Mouse (Mus musculus) hindbrain, embryonic 11.5 days (tissue): Measurements from ENCODE around the gene Chst8. TPM values are rescaled to one million over a fixed set of nuclear protein-coding genes. Genes with fewer than 3 reads are reported as not detected.

ENCODE experiments used
- ATAC-seq: fragments of 200-750 bp; cut with Nextera tagmentation; 2 replicates; pipeline ENCODE4 v1.8.0; 2017; ENCODE audit warnings: mild to moderate bottlenecking, moderate TSS enrichment, moderate library complexity; ENCODE audit not compliant: low FRiP score
- DNase-seq: peaks from one replicate; pipeline ENCODE4 v3.0.0-alpha.2; 2015; ENCODE audit warnings: low spot score
- H3K27ac ChIP-seq: fragments of 300-500 bp; sonication (generic); 2 replicates; pipeline ENCODE4 v1.5.1; 2014; ENCODE audit warnings: mild to moderate bottlenecking, low read depth, low read length
- H3K27me3 ChIP-seq: fragments of 300-500 bp; sonication (generic); 2 replicates; pipeline ENCODE4 v1.6.1; 2014; ENCODE audit warnings: mild to moderate bottlenecking, low read length, moderate library complexity, mixed read lengths; ENCODE audit not compliant: control insufficient read depth, insufficient read depth
- H3K36me3 ChIP-seq: fragments of 300-500 bp; sonication (generic); 2 replicates; pipeline ENCODE4 v1.6.1; 2014; ENCODE audit warnings: mild to moderate bottlenecking, low read length, moderate library complexity, mixed read lengths; ENCODE audit not compliant: control insufficient read depth, insufficient read depth
- H3K4me1 ChIP-seq: fragments of 300-500 bp; sonication (generic); replicated peaks from 2 replicates; pipeline ENCODE4 v1.6.1; 2014; ENCODE audit warnings: low read length, mixed read lengths; ENCODE audit not compliant: control insufficient read depth, insufficient read depth
- H3K4me2 ChIP-seq: fragments of 300-500 bp; sonication (generic); replicated peaks from 2 replicates; pipeline ENCODE4 v1.6.1; 2014; ENCODE audit warnings: mild to moderate bottlenecking, low read depth, low read length
- H3K4me3 ChIP-seq: fragments of 300-500 bp; sonication (generic); 2 replicates; pipeline ENCODE4 v1.5.1; 2014; ENCODE audit warnings: low read depth, low read length
- H3K9ac ChIP-seq: fragments of 300-500 bp; sonication (generic); 2 replicates; pipeline ENCODE4 v1.6.1; 2014; ENCODE audit warnings: low read depth, low read length
- H3K9me3 ChIP-seq: fragments of 300-500 bp; sonication (generic); 2 replicates; pipeline ENCODE4 v1.6.1; 2016; ENCODE audit warnings: low read length; ENCODE audit not compliant: control insufficient read depth
- WGBS: fragments of 180-500 bp; shearing (Covaris S2); extraction: QIAGEN DNeasy Blood & Tissue Kit; methylation state at CpG from one replicate; pipeline ENCODE4 v1.1.7; 2014; 5-methylcytosine and 5-hydroxymethylcytosine counted together
- polyA plus RNA-seq: library from polyadenylated mRNA; unstranded; fragments of >200 nt; fragmentation: Nextera tagmentation; extraction: Ambion mirVana; gene quantifications from 2 replicates; pipeline ENCODE4 v1.2.1, GENCODE M21; 2014

Chst8 gene
- polyA plus RNA-seq, 1 experiment from 2014 or later, result 13.5 TPM

DNA sequence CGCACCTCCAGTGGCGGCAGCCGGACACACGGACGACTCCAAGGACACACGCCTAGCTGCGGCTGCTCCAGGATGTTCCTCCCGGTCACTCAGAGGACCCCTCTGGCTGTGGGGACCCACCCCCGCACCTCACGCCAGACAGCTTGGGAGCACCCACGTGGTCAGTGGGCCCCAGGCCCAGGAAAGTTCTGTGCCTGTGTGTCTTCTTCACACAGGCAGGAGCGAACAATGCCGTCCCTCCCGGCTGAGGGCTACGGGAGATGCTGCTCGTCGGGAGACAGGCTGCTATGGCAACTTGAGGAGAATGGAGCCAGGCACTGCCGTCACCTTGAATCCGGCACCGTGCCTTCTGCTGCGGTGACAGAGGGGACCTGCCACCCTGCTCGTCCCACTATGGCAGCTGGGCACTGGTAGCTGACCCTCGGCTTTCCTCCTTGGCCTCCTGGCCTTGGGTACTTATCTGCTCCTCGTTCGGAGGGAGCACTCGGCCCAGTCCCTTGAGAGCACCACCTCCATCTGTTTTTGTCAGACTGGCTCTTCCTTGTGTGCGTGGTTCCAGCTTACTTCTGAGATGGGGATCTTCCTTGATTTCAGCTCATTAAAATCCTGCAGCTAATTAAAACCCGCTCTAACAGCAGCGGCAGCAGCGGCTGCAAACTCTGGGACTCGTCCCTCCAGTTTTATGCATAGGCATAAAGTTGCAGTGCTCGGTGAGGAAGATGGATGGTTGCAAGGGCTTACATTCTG lies 59.2 kb downstream of the Chst8 start:
- Histone ChIP-seq H3K4me2 (peak overlapping the region; percentile 20; the same call in 1 of the 2 replicates), H3K9me3 (no peaks in the 10 kb centered on the region), H3K4me3 (no peak overlapping the region), H3K4me1 (peaks cover 5% of the 10 kb centered on the region), H3K27ac (peak overlapping the region; percentile 76; the same call in 1 of the 2 replicates), H3K36me3 (no peaks in the 10 kb centered on the region), H3K9ac (no peak overlapping the region), H3K27me3 (no peaks in the 10 kb centered on the region)
- 53% methylated on average over 32 of the region's 32 CpGs for WGBS
- peak; percentile 56 for ATAC-seq
- DNase-seq, result peak; percentile 60

DNA sequence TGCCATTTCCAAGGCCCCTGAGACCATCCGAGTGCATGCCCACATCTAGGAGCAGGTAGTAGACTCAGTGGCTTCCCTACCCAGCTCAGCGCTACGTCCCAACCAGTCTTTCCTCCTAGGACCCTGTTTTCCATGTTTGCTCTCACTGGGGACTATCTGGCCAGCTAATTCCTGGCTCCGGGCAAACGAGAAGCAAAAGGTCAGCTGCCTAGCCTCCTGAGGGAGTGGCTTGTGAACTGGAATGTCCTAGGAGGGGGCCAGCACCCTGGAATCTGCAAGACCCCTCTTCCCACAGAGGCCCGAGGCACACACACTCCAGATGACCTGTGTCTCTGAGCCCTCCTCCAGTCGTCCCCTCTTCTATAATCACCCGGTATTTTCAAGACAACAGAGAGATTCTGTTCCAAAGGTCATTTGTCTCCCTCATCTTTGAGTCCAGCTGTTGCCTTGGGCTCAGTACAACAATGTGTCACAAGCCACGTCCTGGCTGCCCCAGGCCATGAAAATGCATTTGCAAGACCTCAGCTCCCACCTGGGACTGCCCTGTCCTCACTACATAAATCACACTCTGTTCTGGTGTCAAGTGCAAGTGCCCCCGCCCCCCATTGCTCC lies 60.3 kb downstream of the Chst8 start:
- H3K36me3 ChIP-seq, result no peaks in the 10 kb centered on the region
- ATAC-seq (peak; percentile 78), DNase-seq (peak; percentile 55)
- H3K27ac ChIP-seq, result peak overlapping the region; percentile 76
- H3K27me3 ChIP-seq, result no peaks in the 10 kb centered on the region
- H3K4me3 ChIP-seq, result no peak overlapping the region
- WGBS, result 25% methylated on average over 10 of the region's 10 CpGs
- H3K4me1 ChIP-seq, result peaks cover 5% of the 10 kb centered on the region
- no peaks in the 10 kb centered on the region for H3K9me3 ChIP-seq
- no peak overlapping the region for H3K9ac ChIP-seq
- H3K4me2 ChIP-seq, result no peak overlapping the region

DNA sequence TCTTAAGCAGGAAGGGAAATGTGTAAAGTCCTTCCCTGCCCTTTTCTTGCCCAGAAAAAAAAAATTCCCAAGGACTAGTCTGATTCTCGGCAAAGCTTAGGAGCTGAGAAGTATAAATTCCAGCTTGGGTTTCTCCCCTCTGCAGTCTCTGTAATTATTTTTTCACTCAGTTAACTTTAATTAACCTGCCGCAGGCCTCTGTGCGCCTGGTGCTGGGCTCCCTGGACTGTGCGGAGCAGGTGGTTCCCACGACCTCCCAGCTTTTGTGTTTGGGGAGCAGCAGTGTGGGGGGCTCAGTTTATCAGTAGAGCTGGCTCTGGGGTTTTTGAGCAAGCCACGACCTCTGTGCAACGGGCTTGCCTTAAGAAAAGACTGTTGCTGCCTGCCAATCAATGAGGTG lies 62.2 kb downstream of the Chst8 start:
- 52% methylated on average over 7 of the region's 7 CpGs for WGBS
- H3K4me1 ChIP-seq, result peaks cover 9% of the 10 kb centered on the region

DNA sequence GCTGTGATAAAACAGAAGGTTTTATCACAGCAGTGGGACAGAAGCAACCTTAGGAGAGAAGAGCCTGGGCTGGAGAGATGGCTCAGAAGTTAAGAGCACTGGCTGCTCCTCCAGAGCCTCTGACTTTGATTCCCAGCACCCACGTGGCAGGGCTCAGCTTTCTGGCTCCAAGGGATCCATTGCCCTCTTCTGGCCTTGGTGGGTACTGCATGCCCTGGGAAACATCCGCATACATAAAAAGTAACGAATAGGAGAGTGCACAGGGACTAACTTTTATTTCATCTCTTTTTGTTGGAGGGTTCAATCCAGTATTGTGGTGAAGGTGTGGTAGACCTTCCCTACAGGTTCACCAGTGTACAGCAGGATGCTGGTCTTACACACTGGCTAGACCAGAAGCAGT lies 62.8 kb downstream of the Chst8 start:
- no peak for ATAC-seq
- Histone ChIP-seq H3K36me3 (no peaks in the 10 kb centered on the region), H3K27me3 (no peaks in the 10 kb centered on the region), H3K4me1 (peaks cover 9% of the 10 kb centered on the region), H3K27ac (no peak overlapping the region), H3K4me3 (no peak overlapping the region), H3K4me2 (no peak overlapping the region), H3K9me3 (no peaks in the 10 kb centered on the region), H3K9ac (no peak overlapping the region)
- 52% methylated on average over 3 of the region's 3 CpGs for WGBS
- peak; percentile 67 for DNase-seq

More for the DNA sequence above, 62.2 kb downstream of the Chst8 start:
- Histone ChIP-seq H3K4me3 (no peak overlapping the region), H3K36me3 (no peaks in the 10 kb centered on the region), H3K9me3 (no peaks in the 10 kb centered on the region), H3K9ac (no peak overlapping the region), H3K27ac (no peak overlapping the region), H3K27me3 (no peaks in the 10 kb centered on the region), H3K4me2 (no peak overlapping the region)
- ATAC-seq (no peak), DNase-seq (no peak)

DNA sequence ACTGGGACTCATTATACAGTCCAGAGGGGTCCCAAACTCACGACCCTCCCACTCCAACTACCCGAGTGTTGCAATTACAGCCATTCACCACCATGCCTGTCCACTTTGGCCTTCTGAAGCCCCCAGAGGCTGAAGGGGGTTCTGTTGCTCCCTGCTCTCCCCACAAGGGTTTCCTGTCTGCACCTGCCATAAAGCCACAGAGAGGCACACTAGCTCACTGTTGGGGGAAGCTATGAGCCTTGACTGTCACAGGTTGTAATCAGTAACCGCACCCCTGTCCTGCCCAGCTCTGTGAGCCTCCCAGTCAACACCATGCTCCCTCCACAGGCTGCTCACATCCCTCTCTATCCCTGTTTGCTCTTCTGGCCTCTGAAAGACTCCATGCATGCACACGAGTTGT lies 64.0 kb downstream of the Chst8 start:
- DNase-seq, result no peak
- 69% methylated on average over 4 of the region's 4 CpGs for WGBS

DNA sequence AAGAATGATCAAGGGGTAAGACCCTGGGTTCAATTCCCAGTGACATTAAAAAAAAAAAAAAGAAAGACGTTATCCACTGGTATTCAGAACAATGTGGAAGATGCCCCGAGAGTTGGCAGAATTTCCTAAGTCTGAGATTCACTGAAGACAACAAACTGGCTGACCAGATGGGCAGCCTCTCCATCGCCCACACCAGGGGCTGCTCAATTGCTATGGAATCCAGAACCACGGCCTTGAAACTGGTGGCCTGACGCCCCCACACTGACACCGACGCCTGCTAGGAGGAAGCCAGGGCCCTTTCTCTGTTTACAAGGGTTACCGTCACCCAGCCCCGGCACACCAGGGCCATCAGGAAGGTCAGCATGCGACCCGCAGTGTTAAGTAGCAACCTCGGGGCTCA lies 64.8 kb downstream of the Chst8 start:
- H3K4me2 ChIP-seq, result no peak overlapping the region
- H3K36me3 ChIP-seq, result no peaks in the 10 kb centered on the region
- no peak for ATAC-seq
- no peaks in the 10 kb centered on the region for H3K9me3 ChIP-seq
- 70% methylated on average over 12 of the region's 12 CpGs for WGBS
- no peaks in the 10 kb centered on the region for H3K27me3 ChIP-seq
- peaks cover 6% of the 10 kb centered on the region for H3K4me1 ChIP-seq
- H3K27ac ChIP-seq, result no peak overlapping the region
- no peak for DNase-seq
- no peak overlapping the region for H3K9ac ChIP-seq
- H3K4me3 ChIP-seq, result no peak overlapping the region

More for the DNA sequence above, 64.0 kb downstream of the Chst8 start:
- Histone ChIP-seq H3K4me1 (peaks cover 9% of the 10 kb centered on the region), H3K4me2 (no peak overlapping the region), H3K27me3 (no peaks in the 10 kb centered on the region), H3K36me3 (no peaks in the 10 kb centered on the region), H3K27ac (no peak overlapping the region), H3K9ac (no peak overlapping the region), H3K4me3 (no peak overlapping the region), H3K9me3 (no peaks in the 10 kb centered on the region)
- no peak for ATAC-seq

DNA sequence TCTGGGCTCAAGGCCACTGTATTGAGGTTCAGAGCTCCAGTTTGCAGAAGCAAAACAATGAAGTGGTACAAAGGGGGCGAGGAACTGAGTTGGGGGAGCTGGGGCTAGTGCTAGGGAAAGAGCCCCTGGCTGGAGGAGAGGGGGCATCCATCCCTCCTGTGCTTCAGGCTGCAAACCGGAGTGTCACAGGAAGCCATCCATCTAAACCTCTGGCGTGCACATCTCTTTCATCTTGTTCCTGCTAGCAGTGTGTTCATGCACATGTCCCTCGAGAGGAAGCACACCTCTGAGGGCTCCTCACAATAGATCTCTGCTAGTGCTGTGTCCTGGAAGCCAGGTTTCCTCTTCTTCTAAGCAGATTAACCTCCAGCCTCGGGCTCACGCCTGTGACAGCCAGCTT lies 65.9 kb downstream of the Chst8 start:
- no peaks in the 10 kb centered on the region for H3K27me3 ChIP-seq
- H3K4me3 ChIP-seq, result no peak overlapping the region
- no peak overlapping the region for H3K4me2 ChIP-seq
- ATAC-seq, result no peak
- no peaks in the 10 kb centered on the region for H3K36me3 ChIP-seq
- DNase-seq, result no peak
- 0 out of 2 replicates have a peak overlapping the region, but pooled peaks have one; percentile 6 for H3K27ac ChIP-seq
- 40% methylated on average over 6 of the region's 6 CpGs for WGBS
- H3K4me1 ChIP-seq, result peaks cover 4% of the 10 kb centered on the region; the same call in 1 of the 2 replicates
- H3K9me3 ChIP-seq, result no peaks in the 10 kb centered on the region
- H3K9ac ChIP-seq, result no peak overlapping the region

DNA sequence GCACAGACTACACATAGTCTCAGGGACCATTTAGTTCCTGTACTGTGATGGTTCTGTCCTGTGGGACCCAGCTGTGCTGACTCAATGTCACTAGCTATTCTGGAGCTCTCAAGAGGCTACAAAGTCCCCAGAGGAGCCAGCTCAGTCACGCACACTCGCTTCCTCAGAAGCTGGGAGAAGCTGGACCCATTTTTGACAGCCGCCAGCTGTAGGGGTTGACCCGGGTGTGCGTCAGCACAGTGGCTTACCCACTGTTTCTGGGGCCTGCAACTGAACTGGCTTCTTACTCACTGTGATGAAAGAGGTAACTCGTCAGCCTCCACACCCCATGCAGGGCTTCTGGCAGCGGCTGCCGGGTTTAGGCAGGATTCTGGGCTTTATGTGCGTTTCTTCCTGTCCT lies 66.3 kb downstream of the Chst8 start:
- H3K9ac ChIP-seq, result no peak overlapping the region
- no peak overlapping the region for H3K4me3 ChIP-seq
- no peak overlapping the region for H3K4me2 ChIP-seq
- ATAC-seq (no peak), DNase-seq (no peak)
- 42% methylated on average over 9 of the region's 9 CpGs for WGBS
- no peaks in the 10 kb centered on the region for H3K27me3 ChIP-seq
- H3K4me1 ChIP-seq, result peaks cover 4% of the 10 kb centered on the region; the same call in 1 of the 2 replicates
- H3K27ac ChIP-seq, result 0 out of 2 replicates have a peak overlapping the region, but pooled peaks have one; percentile 6
- H3K9me3 ChIP-seq, result no peaks in the 10 kb centered on the region
- no peaks in the 10 kb centered on the region for H3K36me3 ChIP-seq

DNA sequence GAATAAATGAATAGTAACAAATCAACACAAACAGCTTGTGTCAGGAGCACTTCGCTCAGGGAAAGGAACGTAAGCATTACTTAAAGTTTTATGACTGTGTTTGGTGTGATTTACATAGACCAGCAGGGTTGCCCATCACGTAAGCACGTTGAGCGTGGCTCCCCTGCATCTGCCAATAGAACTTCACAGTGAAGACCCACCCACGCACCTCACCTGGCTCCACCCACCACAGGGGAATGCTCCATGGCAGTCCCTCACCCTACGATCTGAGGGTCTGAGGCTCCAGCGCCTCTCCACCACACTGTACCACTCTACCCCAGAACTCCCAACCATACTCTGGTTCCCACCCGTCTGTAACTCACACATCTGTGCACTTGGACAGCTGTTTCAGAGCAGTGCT lies 67.1 kb downstream of the Chst8 start:
- ATAC-seq (no peak), DNase-seq (no peak)
- 76% methylated on average over 9 of the region's 9 CpGs for WGBS
- no peaks in the 10 kb centered on the region for H3K27me3 ChIP-seq
- no peak overlapping the region for H3K4me2 ChIP-seq
- no peaks in the 10 kb centered on the region for H3K36me3 ChIP-seq
- H3K4me3 ChIP-seq, result no peak overlapping the region
- no peak overlapping the region for H3K27ac ChIP-seq
- H3K9ac ChIP-seq, result no peak overlapping the region
- peaks cover 4% of the 10 kb centered on the region; the same call in 1 of the 2 replicates for H3K4me1 ChIP-seq
- H3K9me3 ChIP-seq, result no peaks in the 10 kb centered on the region
